Mouse (Mus musculus) layer of hippocampus, postnatal 36 days (tissue): ENCODE data around the gene Ephx1. TPM values are rescaled to one million over a fixed set of nuclear protein-coding genes. Genes with fewer than 3 reads are reported as not detected.
A peak's percentile ranks its signal among the peaks of the same experiment; 100 is the strongest.
"Not testable (repeated sequence)": the region's sequence is repeated elsewhere in the genome, so short reads cannot be mapped to it uniquely, and the experiment has no call there.

Experiments used
- DNase-seq, 2 experiments: peaks; one replicate each; pipeline ENCODE4 v3.0.0; 2022
- total RNA-seq, 2 experiments: library from RNA; stranded (reverse); gene quantifications; 2 replicates each; pipeline ENCODE4 v1.2.3; 2021

Ephx1 gene
- total RNA-seq, 2 experiments from 2014 or later, result 27.1 to 30.8 TPM

GRCm38 (mm10) chr1:181012416-181012815 lies 8.3 kb downstream of the Ephx1 start:
- DNase-seq, result no peak

GRCm38 (mm10) chr1:181011601-181012000 lies 9.1 kb downstream of the Ephx1 start:
- no peak for DNase-seq

- no peak for DNase-seq
Measured at GRCm38 (mm10) chr1:181010171-181010932, 10.4 kb downstream of the Ephx1 start.

GRCm38 (mm10) chr1:181009754-181010153 lies 10.9 kb downstream of the Ephx1 start:
- DNase-seq, result no peak

GRCm38 (mm10) chr1:181009011-181009590 lies 11.6 kb downstream of the Ephx1 start:
- no peak for DNase-seq

GRCm38 (mm10) chr1:181008266-181008665 lies 12.4 kb downstream of the Ephx1 start:
- DNase-seq, result no peak

- DNase-seq, result no peak
Measured at GRCm38 (mm10) chr1:181007831-181008230, 12.9 kb downstream of the Ephx1 start.

- no peak for DNase-seq
Measured at GRCm38 (mm10) chr1:181005331-181005730, 15.4 kb downstream of the Ephx1 start.

- no peak for DNase-seq
Measured at GRCm38 (mm10) chr1:181003790-181004189, 16.9 kb downstream of the Ephx1 start.

GRCm38 (mm10) chr1:181001621-181002020 lies 19.1 kb downstream of the Ephx1 start:
- DNase-seq, result no peak

- no peak for DNase-seq
Measured at GRCm38 (mm10) chr1:181001217-181001616, 19.5 kb downstream of the Ephx1 start.

GRCm38 (mm10) chr1:181000501-181001092 lies 20.1 kb downstream of the Ephx1 start:
- no peak for DNase-seq

- DNase-seq, result peak; percentile 14 to 24
Measured at GRCm38 (mm10) chr1:180992142-180992541, 28.6 kb downstream of the Ephx1 start.

- DNase-seq, result no peak
Measured at GRCm38 (mm10) chr1:180990671-180991070, 30.0 kb downstream of the Ephx1 start.

GRCm38 (mm10) chr1:180987759-180988158 lies 32.9 kb downstream of the Ephx1 start:
- peak; percentile 68 to 75 for DNase-seq

GRCm38 (mm10) chr1:180986701-180987100 lies 34.0 kb downstream of the Ephx1 start:
- DNase-seq, result no peak

GRCm38 (mm10) chr1:180981298-180982046 lies 39.2 kb downstream of the Ephx1 start:
- not testable (repeated sequence) for DNase-seq

- no peak for DNase-seq
Measured at GRCm38 (mm10) chr1:180980464-180980863, 40.2 kb downstream of the Ephx1 start.

GRCm38 (mm10) chr1:180979484-180980251 lies 41.0 kb downstream of the Ephx1 start:
- no peak for DNase-seq

GRCm38 (mm10) chr1:180976110-180976679 lies 44.5 kb downstream of the Ephx1 start:
- DNase-seq, result no peak

GRCm38 (mm10) chr1:180974126-180974746 lies 46.5 kb downstream of the Ephx1 start:
- peak in 1 of 2 experiments; percentile 21 for DNase-seq
